Mouse (Mus musculus): ENCODE data around the gene Rbms3. TPM values are rescaled to one million over a fixed set of nuclear protein-coding genes. Genes with fewer than 3 reads are reported as not detected.

The Rbms3 gene
- polyA plus RNA-seq, 1 experiment from 2014 or later = 44.5 TPM

- no peaks in the 10 kb centered on the region for H3K9me3 ChIP-seq (replicated peaks; ENCODE audit: low read length)
- H3K27ac ChIP-seq = no peak overlapping the region
- no peak overlapping the region for H3K4me3 ChIP-seq (replicated peaks; ENCODE audit: low read depth, low read length)
- no peaks in the 10 kb centered on the region for H3K4me1 ChIP-seq (replicated peaks; ENCODE audit: insufficient read depth, low read length)
- no peaks in the 10 kb centered on the region for H3K36me3 ChIP-seq (ENCODE audit: insufficient read depth, low read length)
- ATAC-seq (replicated peaks; ENCODE audit: low FRiP score, low read depth) = no peak
- TF ChIP-seq CTCF (IDR thresholded peaks at IDR 0.05; ENCODE audit: low read depth) = no peak
- no peaks in the 10 kb centered on the region for H3K27me3 ChIP-seq (ENCODE audit: insufficient read depth, low read length)
- no peak overlapping the region for H3K9ac ChIP-seq (ENCODE audit: low read depth, low read length)
- H3K4me2 ChIP-seq (ENCODE audit: low read length) = no peak overlapping the region
- 50% methylated on average over 3 of the region's 3 CpGs for WGBS
- no peak for DNase-seq (ENCODE audit: low spot score)
Observed at GRCm38 (mm10) chr9:117413181-117413580, 216.5 kb downstream of the Rbms3 start.

DNA sequence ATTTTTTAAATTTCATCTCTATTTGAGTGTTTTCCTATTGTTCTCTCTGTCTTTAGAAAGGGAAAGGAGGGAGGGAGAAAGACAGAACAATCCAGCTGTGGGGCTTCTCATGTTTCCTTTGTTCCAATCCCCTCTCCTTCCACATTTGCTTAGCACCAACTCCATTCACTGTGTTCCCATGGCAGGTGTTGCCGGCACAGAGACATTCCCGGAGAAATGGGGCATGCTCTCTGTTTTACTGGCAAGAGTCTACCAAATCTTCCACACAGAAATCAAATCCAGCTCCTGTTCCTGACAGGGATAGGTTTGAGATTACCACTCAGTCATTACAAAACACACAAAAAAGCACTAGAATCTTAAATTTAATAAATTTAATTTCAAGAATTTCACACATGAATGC, 217.1 kb downstream of the Rbms3 start:
- H3K36me3 ChIP-seq (ENCODE audit: insufficient read depth, low read length) = no peaks in the 10 kb centered on the region
- ATAC-seq (replicated peaks; ENCODE audit: low FRiP score, low read depth) (no peak), DNase-seq (ENCODE audit: low spot score) (no peak)
- H3K27me3 ChIP-seq (ENCODE audit: insufficient read depth, low read length) = no peaks in the 10 kb centered on the region
- no peak overlapping the region for H3K27ac ChIP-seq
- no peak overlapping the region for H3K9ac ChIP-seq (ENCODE audit: low read depth, low read length)
- 37% methylated on average over 2 of the region's 2 CpGs for WGBS
- no peaks in the 10 kb centered on the region for H3K4me1 ChIP-seq (replicated peaks; ENCODE audit: insufficient read depth, low read length)
- H3K9me3 ChIP-seq (replicated peaks; ENCODE audit: low read length) = no peaks in the 10 kb centered on the region
- TF ChIP-seq CTCF (IDR thresholded peaks at IDR 0.05; ENCODE audit: low read depth) = no peak
- H3K4me3 ChIP-seq (replicated peaks; ENCODE audit: low read depth, low read length) = no peak overlapping the region
- no peak overlapping the region for H3K4me2 ChIP-seq (ENCODE audit: low read length)

GRCm38 (mm10) chr9:117404621-117405020, 225.1 kb downstream of the Rbms3 start:
- Histone ChIP-seq H3K27me3 (ENCODE audit: insufficient read depth, low read length) (no peaks in the 10 kb centered on the region), H3K4me3 (replicated peaks; ENCODE audit: low read depth, low read length) (no peak overlapping the region), H3K9ac (ENCODE audit: low read depth, low read length) (no peak overlapping the region), H3K36me3 (ENCODE audit: insufficient read depth, low read length) (no peaks in the 10 kb centered on the region), H3K4me2 (ENCODE audit: low read length) (no peak overlapping the region), H3K4me1 (replicated peaks; ENCODE audit: insufficient read depth, low read length) (no peaks in the 10 kb centered on the region), H3K27ac (no peak overlapping the region), H3K9me3 (replicated peaks; ENCODE audit: low read length) (no peaks in the 10 kb centered on the region)
- TF ChIP-seq CTCF (IDR thresholded peaks at IDR 0.05; ENCODE audit: low read depth) = no peak
- DNase-seq (ENCODE audit: low spot score) = no peak
- ATAC-seq (replicated peaks; ENCODE audit: low FRiP score, low read depth) = no peak
- 68% methylated on average over 4 of the region's 4 CpGs for WGBS

GRCm38 (mm10) chr9:117400262-117400671, 229.4 kb downstream of the Rbms3 start:
- H3K9ac ChIP-seq (ENCODE audit: low read depth, low read length) = no peak overlapping the region
- H3K4me2 ChIP-seq (ENCODE audit: low read length) = no peak overlapping the region
- 7% methylated on average over 7 of the region's 7 CpGs for WGBS
- peak; percentile 47 for DNase-seq (ENCODE audit: low spot score)
- no peak overlapping the region for H3K4me3 ChIP-seq (replicated peaks; ENCODE audit: low read depth, low read length)
- no peak for TF ChIP-seq CTCF (IDR thresholded peaks at IDR 0.05; ENCODE audit: low read depth)
- no peaks in the 10 kb centered on the region for H3K4me1 ChIP-seq (replicated peaks; ENCODE audit: insufficient read depth, low read length)
- 0 out of 2 replicates have a peak, but pooled peaks have one; percentile 40 for ATAC-seq (replicated peaks; ENCODE audit: low FRiP score, low read depth)
- H3K36me3 ChIP-seq (ENCODE audit: insufficient read depth, low read length) = no peaks in the 10 kb centered on the region
- H3K27me3 ChIP-seq (ENCODE audit: insufficient read depth, low read length) = no peaks in the 10 kb centered on the region
- H3K27ac ChIP-seq = no peak overlapping the region
- no peaks in the 10 kb centered on the region for H3K9me3 ChIP-seq (replicated peaks; ENCODE audit: low read length)

- ATAC-seq (replicated peaks; ENCODE audit: low FRiP score, low read depth) = no peak
Observed at GRCm38 (mm10) chr9:117397071-117397470, 232.6 kb downstream of the Rbms3 start.

GRCm38 (mm10) chr9:117396586-117396985, 233.1 kb downstream of the Rbms3 start:
- ATAC-seq (replicated peaks; ENCODE audit: low FRiP score, low read depth) = no peak

More at GRCm38 (mm10) chr9:117397071-117397470, 232.6 kb downstream of the Rbms3 start:
- no peaks in the 10 kb centered on the region for H3K27me3 ChIP-seq (ENCODE audit: insufficient read depth, low read length)
- H3K4me3 ChIP-seq (replicated peaks; ENCODE audit: low read depth, low read length) = no peak overlapping the region
- no peak for DNase-seq (ENCODE audit: low spot score)
- no peaks in the 10 kb centered on the region for H3K9me3 ChIP-seq (replicated peaks; ENCODE audit: low read length)
- H3K9ac ChIP-seq (ENCODE audit: low read depth, low read length) = no peak overlapping the region
- H3K4me2 ChIP-seq (ENCODE audit: low read length) = no peak overlapping the region
- no peak overlapping the region for H3K27ac ChIP-seq
- H3K36me3 ChIP-seq (ENCODE audit: insufficient read depth, low read length) = no peaks in the 10 kb centered on the region
- no peak for TF ChIP-seq CTCF (IDR thresholded peaks at IDR 0.05; ENCODE audit: low read depth)
- H3K4me1 ChIP-seq (replicated peaks; ENCODE audit: insufficient read depth, low read length) = no peaks in the 10 kb centered on the region

More at GRCm38 (mm10) chr9:117396586-117396985, 233.1 kb downstream of the Rbms3 start:
- Histone ChIP-seq H3K9ac (ENCODE audit: low read depth, low read length) (no peak overlapping the region), H3K9me3 (replicated peaks; ENCODE audit: low read length) (no peaks in the 10 kb centered on the region), H3K27ac (no peak overlapping the region), H3K4me3 (replicated peaks; ENCODE audit: low read depth, low read length) (no peak overlapping the region), H3K36me3 (ENCODE audit: insufficient read depth, low read length) (no peaks in the 10 kb centered on the region), H3K4me1 (replicated peaks; ENCODE audit: insufficient read depth, low read length) (no peaks in the 10 kb centered on the region), H3K27me3 (ENCODE audit: insufficient read depth, low read length) (no peaks in the 10 kb centered on the region), H3K4me2 (ENCODE audit: low read length) (no peak overlapping the region)
- DNase-seq (ENCODE audit: low spot score) = no peak
- TF ChIP-seq CTCF (IDR thresholded peaks at IDR 0.05; ENCODE audit: low read depth) = no peak
- WGBS = 49% methylated on average over 8 of the region's 8 CpGs

All from kidney, postnatal 0 days (tissue).